Mouse (Mus musculus): ENCODE measurements around the gene Sept10.

The Sept10 gene

GRCm38 (mm10) chr10:59221473-59222270 lies at the start of gene Sept10, which contains the start of gene Sowahc:
TSS of gene Sept10 (minus strand) at chr10:59221847.
TSS of gene Sowahc (plus strand) at chr10:59221953.
- DNase-seq, result peak; percentile 96

- DNase-seq, result no peak
Measured at GRCm38 (mm10) chr10:59268754-59269153, 47.1 kb upstream of the Sept10 start.

GRCm38 (mm10) chr10:59268109-59268508 lies 46.5 kb upstream of the Sept10 start:
- no peak for DNase-seq

GRCm38 (mm10) chr10:59267275-59267674 lies 45.6 kb upstream of the Sept10 start:
- no peak for DNase-seq

GRCm38 (mm10) chr10:59266097-59266496 lies 44.5 kb upstream of the Sept10 start:
- no peak for DNase-seq

- DNase-seq, result no peak
Measured at GRCm38 (mm10) chr10:59265674-59266073, 44.0 kb upstream of the Sept10 start.

GRCm38 (mm10) chr10:59265067-59265466 lies 43.4 kb upstream of the Sept10 start:
- no peak for DNase-seq

GRCm38 (mm10) chr10:59262979-59263378 lies 41.3 kb upstream of the Sept10 start:
- no peak for DNase-seq

GRCm38 (mm10) chr10:59262021-59262420 lies 40.4 kb upstream of the Sept10 start:
- no peak for DNase-seq

- DNase-seq, result no peak
Measured at GRCm38 (mm10) chr10:59261603-59262002, 40.0 kb upstream of the Sept10 start.

- no peak for DNase-seq
Measured at GRCm38 (mm10) chr10:59259572-59259971, 37.9 kb upstream of the Sept10 start.

GRCm38 (mm10) chr10:59256533-59256932 lies 34.9 kb upstream of the Sept10 start:
- DNase-seq, result no peak

- DNase-seq, result no peak
Measured at GRCm38 (mm10) chr10:59253541-59254079, 32.0 kb upstream of the Sept10 start.

GRCm38 (mm10) chr10:59252396-59252795 lies 30.7 kb upstream of the Sept10 start:
- DNase-seq, result no peak

GRCm38 (mm10) chr10:59251980-59252379 lies 30.3 kb upstream of the Sept10 start:
- no peak for DNase-seq

- no peak for DNase-seq
Measured at GRCm38 (mm10) chr10:59250679-59251078, 29.0 kb upstream of the Sept10 start.

GRCm38 (mm10) chr10:59249531-59249930 lies 27.9 kb upstream of the Sept10 start:
- DNase-seq, result no peak

GRCm38 (mm10) chr10:59241141-59241541 lies 19.5 kb upstream of the Sept10 start:
- DNase-seq, result no peak

- DNase-seq, result no peak
Measured at GRCm38 (mm10) chr10:59237757-59238156, 16.1 kb upstream of the Sept10 start.

- DNase-seq, result no peak
Measured at GRCm38 (mm10) chr10:59236486-59236885, 14.8 kb upstream of the Sept10 start.

GRCm38 (mm10) chr10:59235847-59236246 lies 14.2 kb upstream of the Sept10 start:
- DNase-seq, result no peak

- no peak for DNase-seq
Measured at GRCm38 (mm10) chr10:59235227-59235626, 13.6 kb upstream of the Sept10 start.

- DNase-seq, result no peak
Measured at GRCm38 (mm10) chr10:59229205-59229820, 7.7 kb upstream of the Sept10 start.

- DNase-seq, result no peak
Measured at GRCm38 (mm10) chr10:59225137-59225536, 3.5 kb upstream of the Sept10 start.

Measured in cerebellum, adult 11-12 months (tissue).